8 mouse cellular contexts compared by ENCODE assay signal in the genomic region with DNA sequence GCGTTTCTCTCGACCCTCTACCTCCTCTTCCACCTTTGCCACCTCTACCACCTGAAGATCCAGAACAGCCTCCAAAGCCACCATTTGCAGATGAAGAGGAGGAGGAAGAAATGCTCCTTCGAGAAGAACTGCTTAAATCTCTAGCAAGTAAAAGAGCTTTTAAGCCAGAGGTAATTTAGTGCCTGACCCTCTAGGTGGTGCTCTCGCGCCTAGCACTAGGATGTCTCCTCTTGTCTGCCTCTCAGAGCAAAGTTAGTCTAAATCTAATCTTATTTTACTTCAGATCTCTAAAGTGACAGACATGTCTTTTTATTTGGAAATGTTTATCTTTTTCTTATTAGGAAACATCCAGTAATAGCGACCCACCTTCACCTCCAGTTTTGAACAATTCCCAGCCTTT. TPM values are rescaled to one million over a fixed set of nuclear protein-coding genes. Genes with fewer than 3 reads are reported as not detected.
DNase-seq lines count a peak whose midpoint lies in the region; ATAC-seq and TF ChIP-seq lines count a peak whose summit lies in the region.
"Had no signal": no experiment of that assay in that cellular context is flagged by ENCODE, and none has a peak within 500 bp of the region (broad histone marks: within the 10 kb centered on the region; RNA-seq: fewer than 3 reads in every experiment).

No protein-coding gene starts in this region.

- H3K79me2 ChIP-seq in CH12.LX (replicated peaks; ENCODE audit: control insufficient read depth, extremely low read depth, insufficient read depth, poor library complexity, severe bottlenecking), result peaks cover 25% of the 10 kb centered on the region

- no peaks in the 10 kb centered on the region for H3K27me3 ChIP-seq in CH12.LX (replicated peaks)
- H3K27me3 ChIP-seq in forebrain, postnatal 0 days (ENCODE audit: insufficient read depth, low read length), result no peaks in the 10 kb centered on the region
- H3K27me3 ChIP-seq: liver, embryonic 15.5 days had no signal

- TF ChIP-seq RAD21 in CH12.LX (IDR thresholded peaks at IDR 0.05; ENCODE audit: low read depth, low read length), result peak; percentile 64

- no peak for TF ChIP-seq POLR2A in CH12.LX (IDR thresholded peaks at IDR 0.05; ENCODE audit: low read depth, low read length)

- TF ChIP-seq CTCF in CH12.LX (conservative IDR thresholded peaks at IDR 0.05 in 1 of 2, IDR thresholded peaks at IDR 0.05 in 1 of 2; ENCODE audit: low read depth in 2 of 2, low read length in 2 of 2), result peak; percentile 66 to 79
- peak; percentile 84 for TF ChIP-seq CTCF in forebrain, postnatal 0 days (IDR thresholded peaks at IDR 0.05; ENCODE audit: low read depth)

- H3K4me1 ChIP-seq in CH12.LX (ENCODE audit: control insufficient read depth in 1 of 2, insufficient read depth in 2 of 2), result peaks cover 0 to 12% of the 10 kb centered on the region in 2 experiments; a peak in 1 of 4 replicates
- H3K4me1 ChIP-seq in forebrain, postnatal 0 days (ENCODE audit: insufficient read depth), result no peaks in the 10 kb centered on the region
- H3K4me1 ChIP-seq: liver, embryonic 15.5 days had no signal

- H3K36me3 ChIP-seq in CH12.LX (replicated peaks in 1 of 2; ENCODE audit: control insufficient read depth in 1 of 2, insufficient read depth in 1 of 2, low read length in 1 of 2), result peaks cover 55 to 83% of the 10 kb centered on the region in 2 experiments
- peaks cover 47% of the 10 kb centered on the region for H3K36me3 ChIP-seq in forebrain, postnatal 0 days (ENCODE audit: insufficient read depth)

- H3K4me2 ChIP-seq in CH12.LX (ENCODE audit: insufficient read depth, low read depth, poor library complexity, severe bottlenecking), result no peak overlapping the region
- no peak overlapping the region for H3K4me2 ChIP-seq in forebrain, postnatal 0 days (ENCODE audit: low read depth)
- H3K4me2 ChIP-seq: liver, embryonic 15.5 days had no signal

- peak; percentile 77 to 80 for DNase-seq in B cell, adult 2 months
- peak; percentile 67 for DNase-seq in CH12.LX (ENCODE audit: extremely low read depth)
- peak; percentile 51 for DNase-seq in c-Kit-positive CD71-positive TER-119-negative erythroid progenitor cells, embryonic 14.5 days (ENCODE audit: low read depth)
- DNase-seq in forebrain, postnatal 0 days, result peak; percentile 83
- DNase-seq in kidney, postnatal 14 days, result peak; percentile 59
- DNase-seq in lung, adult 18-20 months, result peak; percentile 17 to 31
- DNase-seq in skeletal muscle tissue, adult 2 months (ENCODE audit: low read depth, low spot score), result peak; percentile 17

- ATAC-seq in forebrain, postnatal 0 days, result peak; percentile 53; the same call in 1 of the 2 replicates

- no peaks in the 10 kb centered on the region for H3K9me3 ChIP-seq in CH12.LX (replicated peaks; ENCODE audit: low read length)
- no peaks in the 10 kb centered on the region for H3K9me3 ChIP-seq in forebrain, postnatal 0 days (ENCODE audit: low read length)
- H3K9me3 ChIP-seq: liver, embryonic 15.5 days had no signal

- in situ Hi-C loops in CH12.LX (cut with MboI; ENCODE audit: low pct_ligation_motif_present, low pct_unique_long_range_greater_than_20kb, low sequenced_read_pairs), result no loop called here

- dilution Hi-C loops in CH12.LX (cut with MboI; ENCODE audit: extremely low pct_ligation_motif_present, extremely low pct_unique_long_range_greater_than_20kb, low sequenced_read_pairs), result no loop called here

- no peak overlapping the region for H3K4me3 ChIP-seq in CH12.LX (replicated peaks in 1 of 3; ENCODE audit: low read depth in 2 of 3, low read length in 2 of 3, poor library complexity in 1 of 3)
- H3K4me3 ChIP-seq in forebrain, postnatal 0 days (ENCODE audit: low read depth, low read length), result no peak overlapping the region
- H3K4me3 ChIP-seq: liver, embryonic 15.5 days had no signal

- no peak for TF ChIP-seq EP300 in CH12.LX (IDR thresholded peaks at IDR 0.05; ENCODE audit: low read length)

- H3K9ac ChIP-seq in CH12.LX (ENCODE audit: insufficient read depth, low read depth), result no peak overlapping the region
- no peak overlapping the region for H3K9ac ChIP-seq in forebrain, postnatal 0 days
- H3K9ac ChIP-seq: liver, embryonic 15.5 days had no signal

- H3K27ac ChIP-seq in CH12.LX (ENCODE audit: insufficient read depth, low read depth), result no peak overlapping the region
- no peak overlapping the region for H3K27ac ChIP-seq in forebrain, postnatal 0 days (ENCODE audit: low read depth, low read length)
- H3K27ac ChIP-seq: liver, embryonic 15.5 days had no signal

- 61% methylated on average over 6 of the region's 6 CpGs for WGBS in forebrain, postnatal 0 days

TF ChIP-seq in CH12.LX, 34 proteins besides CTCF, POLR2A, EP300 and RAD21:
- no peak for TF ChIP-seq JUN (IDR thresholded peaks at IDR 0.05; ENCODE audit: insufficient read depth, low read depth, low read length)
- no peak for TF ChIP-seq TBP (conservative IDR thresholded peaks at IDR 0.05; ENCODE audit: low read depth, low read length)
- no peak for TF ChIP-seq ZKSCAN1 (IDR thresholded peaks at IDR 0.05; ENCODE audit: borderline replicate concordance, low read depth, low read length)
- no peak for TF ChIP-seq ETS1 (conservative IDR thresholded peaks at IDR 0.05; ENCODE audit: low read depth, low read length)
- TF ChIP-seq ZMIZ1 (IDR thresholded peaks at IDR 0.05; ENCODE audit: low read depth, low read length), result no peak
- TF ChIP-seq SMC3 (IDR thresholded peaks at IDR 0.05; ENCODE audit: low read depth, low read length), result peak; percentile 57
- no peak for TF ChIP-seq MAFK (IDR thresholded peaks at IDR 0.05; ENCODE audit: insufficient replicate concordance, low read length)
- TF ChIP-seq USF2 (conservative IDR thresholded peaks at IDR 0.05; ENCODE audit: low read depth, low read length), result no peak
- TF ChIP-seq E2F4 (IDR thresholded peaks at IDR 0.05; ENCODE audit: insufficient replicate concordance, low read depth, low read length), result no peak

RNA-seq across cellular contexts. Expression of gene Zfc3h1, which starts 21.6 kb away (rescaled TPM):
- total RNA-seq in CH12.LX (2012; rRNA removed) (29.8 and 40.7 TPM in 2 replicates), CH12.LX (2014; rRNA removed) (51.7 and 58.3 TPM in 2 replicates)
- polyA plus RNA-seq in CH12.LX (2012; ENCODE audit: insufficient read length, low read depth), result 39.2 and 48.7 TPM in 2 replicates
- total RNA-seq in forebrain, postnatal 0 days (2014; rRNA removed), result 36.2 and 46.2 TPM in 2 replicates
- polyA plus RNA-seq in forebrain, postnatal 0 days (2015; fragmentation: Nextera tagmentation; extraction: Ambion mirVana), result 5.7 and 7.6 TPM in 2 replicates

RNA-seq across cellular contexts. Expression of gene Thap2, which starts 22.1 kb away (rescaled TPM):
- total RNA-seq in CH12.LX (2012; rRNA removed) (7.6 and 11.3 TPM in 2 replicates), CH12.LX (2014; rRNA removed) (6.9 and 7.9 TPM in 2 replicates)
- 4.3 and 4.8 TPM in 2 replicates for polyA plus RNA-seq in CH12.LX (2012; ENCODE audit: insufficient read length, low read depth)
- total RNA-seq in forebrain, postnatal 0 days (2014; rRNA removed), result 15.6 and 21.6 TPM in 2 replicates
- 12.0 and 13.8 TPM in 2 replicates for polyA plus RNA-seq in forebrain, postnatal 0 days (2015; fragmentation: Nextera tagmentation; extraction: Ambion mirVana)

RNA-seq across cellular contexts. Expression of gene Tmem19, which starts 44.1 kb away (rescaled TPM):
- total RNA-seq in CH12.LX (2012; rRNA removed) (20.9 and 25.7 TPM in 2 replicates), CH12.LX (2014; rRNA removed) (26.0 and 34.3 TPM in 2 replicates)
- 22.9 and 29.3 TPM in 2 replicates for polyA plus RNA-seq in CH12.LX (2012; ENCODE audit: insufficient read length, low read depth)
- total RNA-seq in forebrain, postnatal 0 days (2014; rRNA removed), result 30.5 and 36.0 TPM in 2 replicates
- polyA plus RNA-seq in forebrain, postnatal 0 days (2015; fragmentation: Nextera tagmentation; extraction: Ambion mirVana), result 29.1 and 38.8 TPM in 2 replicates

Comparison
In these comparisons a context has a peak if more than half of its experiments do, and no peak if none do; other contexts are left out.
1. DNase-seq: peak in every context shown above with its lines; median percentile 83 in forebrain, postnatal 0 days; 78 in B cell, adult 2 months; 67 in CH12.LX; 59 in kidney, postnatal 14 days; 51 in c-Kit-positive CD71-positive TER-119-negative erythroid progenitor cells, embryonic 14.5 days; 24 in lung, adult 18-20 months; 17 in skeletal muscle tissue, adult 2 months.